Mouse (Mus musculus): Measurements from ENCODE around the gene Fam83f.

Gene Fam83f

DNA sequence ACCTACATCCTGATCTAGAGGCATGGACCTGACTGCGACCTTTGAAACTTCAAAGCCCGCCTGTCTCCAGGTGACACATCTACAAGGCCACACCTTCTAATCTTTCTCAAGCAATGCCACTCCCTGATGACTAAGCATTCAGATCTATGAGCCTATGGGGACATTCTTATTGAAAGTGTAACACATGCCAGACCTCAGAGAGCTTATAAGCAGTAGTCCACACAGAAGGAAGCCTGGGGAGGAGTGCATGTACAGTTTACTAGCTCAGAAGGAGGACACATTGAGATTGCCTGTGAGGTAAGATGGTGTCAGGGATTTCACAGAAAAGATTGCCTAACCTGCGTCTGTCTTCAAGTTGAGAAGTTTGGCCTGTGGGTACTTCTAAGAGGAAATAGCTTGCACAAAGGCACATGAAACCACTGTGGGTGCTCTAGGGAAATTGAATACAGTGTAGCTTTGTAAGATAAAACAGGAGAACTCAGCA lies 71.4 kb downstream of the Fam83f start:
- no peak for DNase-seq (ENCODE audit: low spot score)

DNA sequence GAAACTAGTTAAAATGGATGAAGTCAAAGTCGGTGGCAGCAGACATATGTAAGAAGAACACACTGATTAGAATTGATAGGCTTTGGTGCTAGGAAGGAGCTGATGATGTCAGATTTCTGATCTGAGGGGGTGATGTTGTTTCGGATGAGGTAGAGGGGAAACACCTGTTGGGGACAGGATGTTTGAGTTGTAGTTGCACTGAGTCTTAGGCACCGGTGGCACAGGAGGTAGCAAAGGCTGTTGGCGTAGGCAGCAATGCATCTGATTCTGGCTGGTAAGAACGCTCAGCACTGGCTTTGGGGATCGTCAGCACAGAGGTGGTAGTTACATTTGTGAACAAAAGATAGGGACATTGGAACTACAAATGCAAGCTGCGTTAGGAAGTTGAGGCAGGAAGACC lies 72.0 kb downstream of the Fam83f start:
- no peak for DNase-seq (ENCODE audit: low spot score)

DNA sequence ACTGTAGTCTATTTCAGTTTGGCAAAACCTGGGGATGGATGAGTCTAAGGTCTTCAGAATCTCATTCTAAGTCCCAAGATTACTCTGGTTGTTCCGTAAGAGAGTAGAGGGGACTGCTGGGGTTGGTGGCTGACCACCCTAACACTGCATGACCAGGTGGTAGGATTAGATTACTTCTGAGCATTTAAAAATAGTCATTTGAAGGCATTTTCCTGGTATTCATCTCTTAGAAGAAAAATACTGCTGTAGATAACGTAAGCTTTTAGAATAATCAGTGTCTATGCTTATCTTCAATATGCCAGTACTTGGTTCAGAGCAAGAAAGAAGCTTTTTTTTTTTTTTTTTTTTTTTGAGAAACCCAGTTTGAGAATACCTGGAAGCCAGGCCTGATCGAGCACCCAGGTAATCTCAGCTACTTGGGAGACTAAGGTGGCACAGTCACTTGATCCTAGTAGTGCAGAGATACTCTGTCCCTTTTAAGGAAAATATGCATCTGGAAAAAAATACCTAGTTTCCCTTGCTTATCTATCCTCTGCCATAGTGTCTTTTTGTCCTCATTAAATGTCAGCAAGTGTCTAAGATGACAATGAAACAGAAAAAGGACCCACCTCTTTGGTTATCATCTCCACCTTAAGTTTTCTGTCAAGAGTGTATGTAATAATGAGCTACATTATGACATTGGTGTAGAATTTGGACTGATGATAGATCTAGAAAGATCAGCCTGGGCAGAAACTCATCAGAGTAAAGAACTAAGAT lies 73.2 kb downstream of the Fam83f start:
- DNase-seq (ENCODE audit: low spot score): no peak

DNA sequence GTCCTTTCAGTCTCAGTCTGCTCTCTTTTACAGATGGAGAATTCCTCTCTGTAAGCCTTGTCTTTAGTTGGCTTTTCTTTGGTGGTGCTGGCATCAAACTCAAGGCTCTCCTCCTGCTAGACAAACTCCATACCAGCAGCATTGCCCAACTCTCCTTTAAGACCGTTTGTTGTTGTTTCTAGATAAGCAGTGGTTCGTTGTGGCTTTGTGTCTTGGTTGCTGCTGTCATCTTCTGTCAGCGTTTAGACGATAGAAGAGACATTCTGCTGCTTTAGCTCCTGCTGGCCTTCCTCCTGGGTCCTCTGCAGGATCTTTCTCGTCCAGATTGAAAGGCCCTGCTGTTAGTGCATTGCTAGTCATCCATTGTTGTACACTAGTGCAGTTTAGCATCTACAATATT lies 77.3 kb downstream of the Fam83f start:
- DNase-seq (ENCODE audit: low spot score): no peak
